Mouse (Mus musculus) neural tube, embryonic 12.5 days (tissue): ENCODE results near the gene Spata13. TPM values are rescaled to one million over a fixed set of nuclear protein-coding genes. Genes with fewer than 3 reads are reported as not detected.

Source experiments
- ATAC-seq: fragments of 200-750 bp; cut with Nextera tagmentation; 2 replicates; pipeline ENCODE4 v1.8.0; 2017; ENCODE audit warnings: low read depth, mild to moderate bottlenecking, moderate TSS enrichment, moderate library complexity; ENCODE audit not compliant: low FRiP score
- H3K27ac ChIP-seq: fragments of 300-500 bp; sonication (generic); 2 replicates; pipeline ENCODE4 v1.5.1; 2016
- H3K27me3 ChIP-seq: fragments of 300-500 bp; sonication (generic); replicated peaks from 2 replicates; pipeline ENCODE4 v1.6.1; 2016; ENCODE audit warnings: mild to moderate bottlenecking
- H3K36me3 ChIP-seq: fragments of 300-500 bp; sonication (generic); 2 replicates; pipeline ENCODE4 v1.6.1; 2016; ENCODE audit warnings: mild to moderate bottlenecking
- H3K4me1 ChIP-seq: fragments of 300-500 bp; sonication (generic); 2 replicates; pipeline ENCODE4 v1.6.1; 2016
- H3K4me2 ChIP-seq: fragments of 300-500 bp; sonication (generic); replicated peaks from 2 replicates; pipeline ENCODE4 v1.6.1; 2016; ENCODE audit warnings: mild to moderate bottlenecking
- H3K4me3 ChIP-seq: fragments of 300-500 bp; sonication (generic); 2 replicates; pipeline ENCODE4 v1.5.1; 2016
- H3K9ac ChIP-seq: fragments of 300-500 bp; sonication (generic); 2 replicates; pipeline ENCODE4 v1.6.1; 2016; ENCODE audit warnings: mild to moderate bottlenecking
- H3K9me3 ChIP-seq: fragments of 300-500 bp; sonication (generic); 2 replicates; pipeline ENCODE4 v1.6.1; 2016; ENCODE audit warnings: mild to moderate bottlenecking
- WGBS: fragments of 180-500 bp; shearing (Covaris S2); methylation state at CpG from one replicate; pipeline ENCODE4 v1.1.7; 2016; 5-methylcytosine and 5-hydroxymethylcytosine counted together
- polyA plus RNA-seq: library from polyadenylated mRNA; unstranded; fragments of >200 nt; fragmentation: Nextera tagmentation; extraction: Ambion mirVana; gene quantifications from 2 replicates; pipeline ENCODE4 v1.2.1, GENCODE M21; 2016

The Spata13 gene
- polyA plus RNA-seq, 1 experiment from 2014 or later = 51.0 TPM

GRCm38 (mm10) chr14:60746141-60746540 is 112.3 kb downstream of the Spata13 start:
- Histone ChIP-seq H3K9me3 (no peaks in the 10 kb centered on the region), H3K4me2 (no peak overlapping the region), H3K4me3 (no peak overlapping the region), H3K36me3 (peaks cover 53% of the 10 kb centered on the region), H3K27ac (no peak overlapping the region), H3K9ac (no peak overlapping the region), H3K27me3 (no peaks in the 10 kb centered on the region), H3K4me1 (no peaks in the 10 kb centered on the region)
- 94% methylated on average over 10 of the region's 10 CpGs for WGBS
- ATAC-seq = no peak

GRCm38 (mm10) chr14:60747154-60747870 is 113.5 kb downstream of the Spata13 start:
- H3K4me3 ChIP-seq = no peak overlapping the region
- H3K27me3 ChIP-seq = no peaks in the 10 kb centered on the region
- no peak for ATAC-seq
- no peak overlapping the region for H3K9ac ChIP-seq
- peaks cover 61% of the 10 kb centered on the region for H3K36me3 ChIP-seq
- H3K4me1 ChIP-seq = no peaks in the 10 kb centered on the region
- H3K4me2 ChIP-seq = no peak overlapping the region
- no peaks in the 10 kb centered on the region for H3K9me3 ChIP-seq
- no peak overlapping the region for H3K27ac ChIP-seq
- WGBS = 93% methylated on average over 21 of the region's 21 CpGs

DNA sequence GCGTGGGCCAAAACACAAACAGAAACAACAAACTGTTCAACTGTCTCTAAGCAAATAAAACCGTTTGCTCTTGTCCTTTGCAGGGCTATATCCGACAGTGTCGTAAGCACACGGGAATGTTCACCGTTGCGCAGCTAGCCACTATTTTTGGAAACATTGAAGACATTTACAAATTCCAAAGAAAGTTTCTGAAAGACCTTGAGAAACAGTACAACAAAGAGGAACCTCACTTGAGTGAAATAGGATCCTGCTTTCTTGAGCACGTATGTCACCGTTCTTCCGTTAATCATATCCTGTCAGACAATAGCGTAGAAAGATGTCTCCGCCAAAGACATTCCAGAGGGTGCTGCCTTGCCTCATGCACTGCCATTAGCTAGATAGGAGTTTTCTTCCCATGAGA is 116.1 kb downstream of the Spata13 start:
- ATAC-seq = no peak
- peaks cover 72% of the 10 kb centered on the region for H3K36me3 ChIP-seq
- no peaks in the 10 kb centered on the region for H3K4me1 ChIP-seq
- no peak overlapping the region for H3K27ac ChIP-seq
- no peaks in the 10 kb centered on the region for H3K9me3 ChIP-seq
- H3K4me3 ChIP-seq = no peak overlapping the region
- no peak overlapping the region for H3K9ac ChIP-seq
- 90% methylated on average over 12 of the region's 12 CpGs for WGBS
- H3K4me2 ChIP-seq = no peak overlapping the region
- no peaks in the 10 kb centered on the region for H3K27me3 ChIP-seq

GRCm38 (mm10) chr14:60751581-60751980 is 117.8 kb downstream of the Spata13 start:
- 92% methylated on average over 16 of the region's 16 CpGs for WGBS
- Histone ChIP-seq H3K4me3 (no peak overlapping the region), H3K9me3 (no peaks in the 10 kb centered on the region), H3K27ac (no peak overlapping the region), H3K4me1 (no peaks in the 10 kb centered on the region), H3K9ac (no peak overlapping the region), H3K27me3 (no peaks in the 10 kb centered on the region), H3K36me3 (peaks cover 70% of the 10 kb centered on the region), H3K4me2 (no peak overlapping the region)
- ATAC-seq = no peak

GRCm38 (mm10) chr14:60752892-60753800 is 119.3 kb downstream of the Spata13 start:
- Histone ChIP-seq H3K4me2 (no peak overlapping the region), H3K27ac (no peak overlapping the region), H3K4me3 (no peak overlapping the region), H3K36me3 (peaks cover 73% of the 10 kb centered on the region), H3K27me3 (no peaks in the 10 kb centered on the region), H3K4me1 (no peaks in the 10 kb centered on the region), H3K9ac (no peak overlapping the region), H3K9me3 (no peaks in the 10 kb centered on the region)
- ATAC-seq = no peak
- WGBS = 59% methylated on average over 14 of the region's 14 CpGs

- Histone ChIP-seq H3K27ac (no peak overlapping the region), H3K9ac (no peak overlapping the region), H3K4me2 (no peak overlapping the region), H3K4me1 (no peaks in the 10 kb centered on the region), H3K27me3 (no peaks in the 10 kb centered on the region), H3K9me3 (no peaks in the 10 kb centered on the region), H3K4me3 (no peak overlapping the region), H3K36me3 (peaks cover 76% of the 10 kb centered on the region)
- 88% methylated on average over 10 of the region's 10 CpGs for WGBS
- ATAC-seq = no peak
Observed at GRCm38 (mm10) chr14:60753801-60754126, 120.0 kb downstream of the Spata13 start.

GRCm38 (mm10) chr14:60754656-60755055 is 120.9 kb downstream of the Spata13 start:
- H3K4me2 ChIP-seq = no peak overlapping the region
- no peak overlapping the region for H3K4me3 ChIP-seq
- peaks cover 76% of the 10 kb centered on the region for H3K36me3 ChIP-seq
- no peak overlapping the region for H3K27ac ChIP-seq
- no peaks in the 10 kb centered on the region for H3K9me3 ChIP-seq
- ATAC-seq = no peak
- H3K27me3 ChIP-seq = no peaks in the 10 kb centered on the region
- H3K9ac ChIP-seq = no peak overlapping the region
- no peaks in the 10 kb centered on the region for H3K4me1 ChIP-seq
- WGBS = 95% methylated on average over 5 of the region's 5 CpGs

DNA sequence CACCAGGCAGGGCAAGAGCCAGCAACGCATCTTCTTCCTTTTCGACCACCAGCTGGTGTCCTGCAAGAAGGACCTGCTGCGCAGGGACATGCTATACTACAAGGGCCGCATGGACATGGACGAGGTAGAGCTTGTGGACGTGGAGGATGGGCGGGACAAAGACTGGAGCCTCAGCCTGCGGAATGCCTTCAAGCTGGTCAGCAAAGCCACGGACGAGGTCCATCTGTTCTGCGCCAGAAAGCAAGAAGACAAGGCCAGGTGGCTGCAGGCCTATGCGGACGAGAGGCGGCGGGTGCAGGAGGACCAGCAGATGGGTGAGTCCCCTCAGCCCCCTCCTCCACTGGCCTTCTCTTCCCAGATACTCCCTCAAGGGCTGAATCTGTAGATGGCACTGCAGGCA is 122.5 kb downstream of the Spata13 start:
- Histone ChIP-seq H3K27me3 (no peaks in the 10 kb centered on the region), H3K27ac (no peak overlapping the region), H3K9ac (no peak overlapping the region), H3K4me1 (no peaks in the 10 kb centered on the region), H3K9me3 (no peaks in the 10 kb centered on the region), H3K36me3 (peaks cover 76% of the 10 kb centered on the region), H3K4me3 (no peak overlapping the region), H3K4me2 (no peak overlapping the region)
- WGBS = 94% methylated on average over 15 of the region's 15 CpGs
- ATAC-seq = no peak

- Histone ChIP-seq H3K9me3 (no peaks in the 10 kb centered on the region), H3K27me3 (no peaks in the 10 kb centered on the region), H3K4me2 (no peak overlapping the region), H3K9ac (no peak overlapping the region), H3K27ac (no peak overlapping the region), H3K36me3 (peaks cover 79% of the 10 kb centered on the region), H3K4me1 (no peaks in the 10 kb centered on the region), H3K4me3 (no peak overlapping the region)
- WGBS = 96% methylated on average over 8 of the region's 8 CpGs
- no peak for ATAC-seq
Observed at GRCm38 (mm10) chr14:60757265-60757664, 123.5 kb downstream of the Spata13 start.

- WGBS = 96% methylated on average over 7 of the region's 7 CpGs
- H3K27ac ChIP-seq = no peak overlapping the region
- no peak overlapping the region for H3K4me2 ChIP-seq
- no peak overlapping the region for H3K9ac ChIP-seq
- ATAC-seq = no peak
- no peaks in the 10 kb centered on the region for H3K4me1 ChIP-seq
- H3K4me3 ChIP-seq = no peak overlapping the region
- H3K36me3 ChIP-seq = peaks cover 81% of the 10 kb centered on the region
- H3K9me3 ChIP-seq = no peaks in the 10 kb centered on the region
- no peaks in the 10 kb centered on the region for H3K27me3 ChIP-seq
Observed at GRCm38 (mm10) chr14:60757722-60758121, 123.9 kb downstream of the Spata13 start.

GRCm38 (mm10) chr14:60759097-60759496 is 125.3 kb downstream of the Spata13 start:
- no peak overlapping the region for H3K4me2 ChIP-seq
- WGBS = 92% methylated on average over 8 of the region's 8 CpGs
- H3K9me3 ChIP-seq = no peaks in the 10 kb centered on the region

GRCm38 (mm10) chr14:60761801-60762200 is 128.0 kb downstream of the Spata13 start:
- Histone ChIP-seq H3K4me2 (no peak overlapping the region), H3K27ac (no peak overlapping the region), H3K36me3 (peaks cover 55% of the 10 kb centered on the region), H3K27me3 (no peaks in the 10 kb centered on the region), H3K4me1 (0 out of 2 replicates have a peak, but pooled peaks cover 2% of the 10 kb centered on the region), H3K9me3 (no peaks in the 10 kb centered on the region), H3K9ac (no peak overlapping the region), H3K4me3 (no peak overlapping the region)
- 68% methylated on average over 10 of the region's 10 CpGs for WGBS
- ATAC-seq = no peak

More at GRCm38 (mm10) chr14:60759097-60759496, 125.3 kb downstream of the Spata13 start:
- Histone ChIP-seq H3K4me3 (no peak overlapping the region), H3K9ac (no peak overlapping the region), H3K27me3 (no peaks in the 10 kb centered on the region), H3K4me1 (0 out of 2 replicates have a peak, but pooled peaks cover under 1% of the 10 kb centered on the region), H3K36me3 (peaks cover 76% of the 10 kb centered on the region), H3K27ac (no peak overlapping the region)
- ATAC-seq = no peak
